Mouse (Mus musculus): ENCODE data around the gene Pcsk7. TPM values are rescaled to one million over a fixed set of nuclear protein-coding genes. Genes with fewer than 3 reads are reported as not detected.

The Pcsk7 gene
- 21.8 and 27.5 TPM in 2 replicates for polyA plus RNA-seq (2012; rRNA removed)

DNA sequence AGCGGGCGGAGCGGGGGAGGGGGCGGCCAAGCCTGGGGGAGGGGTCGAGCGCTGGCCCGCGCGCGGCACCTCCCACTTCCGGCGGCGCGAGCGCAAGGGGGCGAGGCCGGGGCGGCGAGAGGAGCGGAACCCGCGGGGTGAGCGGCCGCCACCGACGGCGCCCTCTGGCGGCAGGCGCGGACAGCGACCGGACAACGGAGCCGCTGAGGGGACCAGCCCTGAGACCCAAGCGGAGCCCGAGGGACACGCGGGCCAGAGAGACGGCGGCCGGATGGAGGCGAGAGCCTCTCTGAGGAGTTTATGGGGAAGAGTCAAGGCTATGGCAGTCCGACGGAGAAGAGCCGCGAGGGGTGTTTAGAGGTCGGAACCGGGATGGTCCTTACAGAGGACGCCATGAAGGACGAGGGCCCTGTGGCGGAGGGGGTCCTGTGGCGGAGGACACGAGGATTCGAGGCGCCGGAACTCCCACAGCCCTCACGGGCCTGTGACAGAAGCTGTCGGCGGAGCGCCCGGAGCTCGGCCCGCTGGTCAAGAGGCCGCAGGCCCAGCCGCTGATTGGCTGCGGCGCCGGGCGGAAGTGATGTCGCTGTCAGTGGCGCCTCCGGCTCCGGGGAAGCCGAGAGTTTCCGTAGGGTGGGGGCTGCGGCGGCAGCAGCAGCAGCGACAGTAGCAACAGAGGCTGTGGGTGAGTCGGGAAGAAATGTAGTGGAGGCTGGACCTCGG lies at the start of gene Pcsk7, which contains the start of gene Rnf214:
Pcsk7 (plus strand) TSS at position 143 of the 723 bp plus-strand sequence.
Rnf214 (minus strand) TSS at position 557 of the 723 bp plus-strand sequence.

GRCm38 (mm10) chr9:45935628-45936210 lies 29.4 kb downstream of the Pcsk7 start, which contains the start of gene Tagln:
Gene Tagln (minus strand): TSS chr9:45936058.

GRCm38 (mm10) chr9:45955107-45955963 lies 49.0 kb downstream of the Pcsk7 start, which contains the start of gene Sidt2:
Gene Sidt2 (minus strand): TSS chr9:45955258.

Other genes starting within 250 kb of the Pcsk7 start
- gene Cep164, start 77.8 kb upstream of the Pcsk7 start, polyA plus RNA-seq (2012; rRNA removed) = 29.3 and 46.6 TPM in 2 replicates
- 12.8 and 19.4 TPM in 2 replicates for gene Bace1, start 67.9 kb upstream of the Pcsk7 start, polyA plus RNA-seq (2012; rRNA removed)
- 38.8 and 52.5 TPM in 2 replicates for gene Rnf214, start 414 bp downstream of the Pcsk7 start, polyA plus RNA-seq (2012; rRNA removed)
- gene Tagln, start 29.6 kb downstream of the Pcsk7 start, polyA plus RNA-seq (2012; rRNA removed) = 50.0 and 75.2 TPM in 2 replicates
- 24.1 and 55.3 TPM in 2 replicates for gene Sidt2, start 48.8 kb downstream of the Pcsk7 start, polyA plus RNA-seq (2012; rRNA removed)
- gene Pafah1b2, start 106.2 kb downstream of the Pcsk7 start, polyA plus RNA-seq (2012; rRNA removed) = 125 and 146 TPM in 2 replicates
- gene Sik3, start 106.3 kb downstream of the Pcsk7 start, polyA plus RNA-seq (2012; rRNA removed) = 11.5 and 16.2 TPM in 2 replicates